ENCODE assay signal across 8 mouse cellular contexts in the genomic region with DNA sequence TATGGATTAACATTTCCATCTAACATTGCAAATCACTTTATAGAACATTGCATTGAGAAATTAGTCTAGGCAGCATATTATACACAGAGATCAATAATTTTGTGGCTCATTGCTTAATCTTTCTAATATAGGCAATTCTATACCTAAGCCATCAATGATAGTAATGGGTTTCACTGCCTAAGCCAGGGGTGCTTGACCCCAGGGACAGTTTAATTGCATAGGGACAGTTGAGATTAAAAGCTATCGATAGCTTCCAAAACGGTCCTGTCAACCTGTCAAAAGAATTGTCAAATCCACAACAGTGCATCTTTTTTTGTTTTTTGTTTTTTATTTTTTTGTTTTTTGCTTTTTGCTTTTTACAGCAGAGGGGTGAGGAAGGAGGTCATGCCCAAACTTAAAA. TPM values are rescaled to one million over a fixed set of nuclear protein-coding genes. Genes with fewer than 3 reads are reported as not detected.
DNase-seq lines count a peak whose midpoint lies in the region; ATAC-seq lines count a peak whose summit lies in the region.

No protein-coding gene starts in this region.

- H3K27ac ChIP-seq in kidney, embryonic 16.5 days (ENCODE audit: low read length): no peak overlapping the region
- H3K27ac ChIP-seq in forebrain, embryonic 11.5 days (ENCODE audit: low read depth, low read length): no peak overlapping the region
- H3K27ac ChIP-seq in intestine, embryonic 16.5 days (ENCODE audit: low read length): no peak overlapping the region
- H3K27ac ChIP-seq in neural tube, embryonic 12.5 days: no peak overlapping the region

- DNase-seq in kidney, postnatal 14 days: no peak
- no peak for DNase-seq in forebrain, embryonic 11.5 days (ENCODE audit: low spot score)
- no peak for DNase-seq in right cerebral cortex, adult 18-20 months
- no peak for DNase-seq in layer of hippocampus, postnatal 36 days

- 79% methylated on average over 2 of the region's 2 CpGs for WGBS in kidney, embryonic 16.5 days
- 66% methylated on average over 2 of the region's 2 CpGs for WGBS in forebrain, embryonic 11.5 days
- WGBS in intestine, embryonic 16.5 days: 65% methylated on average over 2 of the region's 2 CpGs
- 70% methylated on average over 2 of the region's 2 CpGs for WGBS in neural tube, embryonic 12.5 days

- peaks cover 5% of the 10 kb centered on the region; the same call in 1 of the 2 replicates for H3K27me3 ChIP-seq in kidney, embryonic 16.5 days (ENCODE audit: insufficient read depth, low read length)
- H3K27me3 ChIP-seq in forebrain, embryonic 11.5 days (ENCODE audit: control insufficient read depth, insufficient read depth, low read length): no peaks in the 10 kb centered on the region
- H3K27me3 ChIP-seq in intestine, embryonic 16.5 days (replicated peaks; ENCODE audit: control insufficient read depth, insufficient read depth, low read length): no peaks in the 10 kb centered on the region
- H3K27me3 ChIP-seq in neural tube, embryonic 12.5 days (replicated peaks): no peaks in the 10 kb centered on the region

- no peak for ATAC-seq in kidney, embryonic 16.5 days (ENCODE audit: low FRiP score, low TSS enrichment)
- ATAC-seq in forebrain, embryonic 11.5 days (replicated peaks; ENCODE audit: low FRiP score): peak; percentile 37; the same call in 1 of the 2 replicates
- ATAC-seq in intestine, embryonic 16.5 days: no peak
- peak; percentile 29; the same call in 1 of the 2 replicates for ATAC-seq in neural tube, embryonic 12.5 days (ENCODE audit: low FRiP score, low read depth)
- no peak for ATAC-seq in inflammation-experienced regulatory T-cells, adult 6 months

- no peaks in the 10 kb centered on the region for H3K36me3 ChIP-seq in kidney, embryonic 16.5 days (ENCODE audit: insufficient read depth, low read length)
- no peaks in the 10 kb centered on the region for H3K36me3 ChIP-seq in forebrain, embryonic 11.5 days (ENCODE audit: control insufficient read depth, insufficient read depth, low read length)
- no peaks in the 10 kb centered on the region for H3K36me3 ChIP-seq in intestine, embryonic 16.5 days (ENCODE audit: control insufficient read depth, insufficient read depth, low read length)
- H3K36me3 ChIP-seq in neural tube, embryonic 12.5 days: no peaks in the 10 kb centered on the region

- no peaks in the 10 kb centered on the region for H3K9me3 ChIP-seq in kidney, embryonic 16.5 days (ENCODE audit: low read length)
- H3K9me3 ChIP-seq in forebrain, embryonic 11.5 days (ENCODE audit: control insufficient read depth, low read length): no peaks in the 10 kb centered on the region
- H3K9me3 ChIP-seq in intestine, embryonic 16.5 days (ENCODE audit: control insufficient read depth, low read length): no peaks in the 10 kb centered on the region
- no peaks in the 10 kb centered on the region for H3K9me3 ChIP-seq in neural tube, embryonic 12.5 days

- H3K4me3 ChIP-seq in kidney, embryonic 16.5 days (ENCODE audit: low read length): no peak overlapping the region
- H3K4me3 ChIP-seq in forebrain, embryonic 11.5 days (ENCODE audit: low read depth, low read length): no peak overlapping the region
- H3K4me3 ChIP-seq in intestine, embryonic 16.5 days (ENCODE audit: low read length): no peak overlapping the region
- H3K4me3 ChIP-seq in neural tube, embryonic 12.5 days: no peak overlapping the region

- H3K9ac ChIP-seq in kidney, embryonic 16.5 days (replicated peaks; ENCODE audit: low read length): no peak overlapping the region
- H3K9ac ChIP-seq in forebrain, embryonic 11.5 days (ENCODE audit: low read length): no peak overlapping the region
- no peak overlapping the region for H3K9ac ChIP-seq in intestine, embryonic 16.5 days (ENCODE audit: low read depth, low read length)
- no peak overlapping the region for H3K9ac ChIP-seq in neural tube, embryonic 12.5 days

- peak overlapping the region; percentile 79 for H3K4me2 ChIP-seq in kidney, embryonic 16.5 days (replicated peaks; ENCODE audit: low read depth, low read length)
- H3K4me2 ChIP-seq in forebrain, embryonic 11.5 days (ENCODE audit: low read depth, low read length, severe bottlenecking): peak overlapping the region; percentile 80; the same call in 1 of the 2 replicates
- H3K4me2 ChIP-seq in intestine, embryonic 16.5 days (ENCODE audit: low read depth, low read length): peak overlapping the region; percentile 80; the same call in 1 of the 2 replicates
- peak overlapping the region; percentile 65 for H3K4me2 ChIP-seq in neural tube, embryonic 12.5 days (replicated peaks)

- H3K4me1 ChIP-seq in kidney, embryonic 16.5 days (ENCODE audit: insufficient read depth, low read length): 0 out of 2 replicates have a peak, but pooled peaks cover 7% of the 10 kb centered on the region
- H3K4me1 ChIP-seq in forebrain, embryonic 11.5 days (replicated peaks; ENCODE audit: control insufficient read depth, insufficient read depth, low read length): 0 out of 2 replicates have a peak, but pooled peaks cover 3% of the 10 kb centered on the region
- no peaks in the 10 kb centered on the region for H3K4me1 ChIP-seq in intestine, embryonic 16.5 days (ENCODE audit: control insufficient read depth, insufficient read depth, low read length)
- no peaks in the 10 kb centered on the region for H3K4me1 ChIP-seq in neural tube, embryonic 12.5 days

RNA-seq across cellular contexts. Expression of gene Arhgap18, which starts 58.5 kb away (rescaled TPM):
- polyA plus RNA-seq in kidney, embryonic 16.5 days (2015; fragmentation: Nextera tagmentation; extraction: Ambion mirVana): 41.5 and 49.3 TPM in 2 replicates
- polyA plus RNA-seq in forebrain, embryonic 11.5 days (2014; fragmentation: Nextera tagmentation; extraction: Ambion mirVana): 18.2 and 20.9 TPM in 2 replicates
- polyA plus RNA-seq in intestine, embryonic 16.5 days (2015; fragmentation: Nextera tagmentation; extraction: Ambion mirVana): 48.8 and 48.9 TPM in 2 replicates
- polyA plus RNA-seq in neural tube, embryonic 12.5 days (2016; fragmentation: Nextera tagmentation; extraction: Ambion mirVana): 11.9 and 15.4 TPM in 2 replicates
- polyA plus RNA-seq in inflammation-experienced regulatory T-cells, adult 6 months (2017; shearing (Covaris generic)): 10 to 100 TPM; 38.9 to 47.6 (median 41.2) TPM
- 1 to 10 TPM; 6.7 to 7.2 TPM for total RNA-seq in layer of hippocampus, postnatal 36 days (2021)

Comparison
In these comparisons a context has a peak if more than half of its experiments do, and no peak if none do; other contexts are left out.
1. ATAC-seq: peak in forebrain, embryonic 11.5 days (single experiment) and neural tube, embryonic 12.5 days (single experiment); none in kidney, embryonic 16.5 days (single experiment), intestine, embryonic 16.5 days (single experiment) and inflammation-experienced regulatory T-cells, adult 6 months (single experiment).
2. Peak in every context shown above with its lines, with median percentiles within 50 percentile points of each other: H3K4me2 ChIP-seq.